Mouse (Mus musculus) stomach, postnatal 0 days (tissue): ENCODE measurements around the gene 4931414P19Rik.

Experiments used
- CTCF ChIP-seq: IDR thresholded peaks from 2 replicates; pipeline ENCODE4 v1.5.1; 2016; ENCODE audit warnings: antibody characterized with exemption, low read depth, mild to moderate bottlenecking, moderate library complexity
- EP300 ChIP-seq: optimal IDR thresholded peaks from 2 replicates; pipeline ENCODE3; 2016; ENCODE audit warnings: antibody characterized with exemption

- TF ChIP-seq CTCF (no peak), EP300 (no peak)
Observed at GRCm38 (mm10) chr14:54574253-54574652, 31.5 kb downstream of the 4931414P19Rik start.
